Mouse (Mus musculus): ENCODE data around the gene Asb6. TPM values are rescaled to one million over a fixed set of nuclear protein-coding genes. Genes with fewer than 3 reads are reported as not detected.

The Asb6 gene
- total RNA-seq, 2 experiments from 2014 or later: 35.1 to 40.1 TPM

DNA sequence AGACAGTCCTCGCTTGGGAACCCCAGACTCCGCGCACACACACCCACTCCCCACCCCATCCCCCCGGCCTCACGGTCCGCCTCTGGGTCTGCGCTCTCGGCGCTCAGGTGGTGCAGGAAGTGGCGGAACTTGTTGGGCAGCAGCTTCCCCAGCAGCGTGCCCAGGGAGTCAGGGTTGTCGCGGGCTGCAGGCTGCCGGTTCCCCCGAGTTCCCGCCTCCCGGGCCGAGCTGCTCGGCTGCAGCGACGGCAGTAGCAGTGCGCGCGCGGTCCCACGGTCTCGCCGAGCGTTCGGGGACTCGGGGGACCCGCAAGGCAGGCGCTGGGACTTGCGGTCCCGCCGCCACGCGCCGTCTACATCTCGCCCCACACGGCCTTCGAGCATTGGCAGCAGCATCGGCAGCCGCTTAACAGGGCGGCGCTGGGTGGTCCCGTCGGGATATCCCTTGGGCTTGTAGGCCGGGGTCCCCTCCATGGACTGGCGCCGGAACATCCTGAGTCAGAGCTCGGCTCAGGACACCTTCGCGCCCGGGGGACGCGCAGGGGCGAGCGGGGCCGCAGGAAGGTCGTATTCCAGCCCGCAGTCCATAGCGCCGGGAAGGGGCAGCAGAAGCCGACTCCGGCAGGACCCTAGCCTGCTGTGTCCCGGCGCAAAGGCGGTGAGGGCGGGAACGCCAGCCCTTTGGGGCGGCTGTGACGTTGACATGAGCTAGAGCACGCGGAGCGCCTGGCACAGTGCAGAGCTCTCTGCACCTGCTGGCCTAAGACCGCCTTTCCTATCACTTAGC is 28.9 kb downstream of the Asb6 start:
- DNase-seq (ENCODE audit: extremely low spot score in 1 of 2, low spot score in 1 of 2): no peak

DNA sequence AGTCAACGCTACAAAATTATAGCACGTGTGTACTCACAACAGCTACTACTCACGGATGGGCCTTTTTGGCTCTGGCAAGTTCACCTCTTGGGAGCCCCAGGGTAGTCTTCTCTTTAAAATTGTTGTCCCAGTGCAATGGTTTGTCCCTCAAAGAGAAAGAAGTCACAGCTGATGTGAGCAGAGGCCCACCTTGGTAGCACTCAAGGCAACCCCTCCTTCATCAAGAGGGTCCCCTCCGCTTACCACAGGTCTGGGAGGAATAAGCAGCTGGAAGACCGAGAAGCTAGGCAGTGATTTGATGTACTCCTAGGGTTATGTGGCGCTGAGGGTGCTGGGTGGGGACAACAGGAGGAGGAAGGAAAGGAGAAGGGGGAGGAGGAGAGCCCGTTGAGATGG is 29.5 kb downstream of the Asb6 start:
- no peak for DNase-seq (ENCODE audit: extremely low spot score in 1 of 2, low spot score in 1 of 2)

DNA sequence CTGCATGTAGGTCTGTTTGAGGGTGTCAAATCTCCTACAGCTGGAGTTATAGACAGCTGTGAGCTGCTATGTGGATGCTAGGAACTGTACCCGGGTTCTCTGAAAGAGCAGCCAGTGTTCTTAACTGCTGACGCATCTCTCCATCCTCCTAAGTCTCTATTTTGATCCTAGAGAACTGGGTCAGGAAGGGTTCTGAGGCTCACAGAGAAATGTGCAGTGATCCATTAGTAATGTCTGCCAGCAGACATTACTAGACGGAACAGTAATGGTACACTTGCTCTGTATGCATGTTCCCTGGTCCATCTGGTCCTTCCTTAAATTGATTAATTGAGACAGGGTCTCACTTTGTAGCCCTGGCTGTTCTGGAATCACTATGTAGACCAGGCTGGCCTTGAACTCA is 30.7 kb downstream of the Asb6 start:
- DNase-seq (ENCODE audit: extremely low spot score in 1 of 2, low spot score in 1 of 2): no peak

DNA sequence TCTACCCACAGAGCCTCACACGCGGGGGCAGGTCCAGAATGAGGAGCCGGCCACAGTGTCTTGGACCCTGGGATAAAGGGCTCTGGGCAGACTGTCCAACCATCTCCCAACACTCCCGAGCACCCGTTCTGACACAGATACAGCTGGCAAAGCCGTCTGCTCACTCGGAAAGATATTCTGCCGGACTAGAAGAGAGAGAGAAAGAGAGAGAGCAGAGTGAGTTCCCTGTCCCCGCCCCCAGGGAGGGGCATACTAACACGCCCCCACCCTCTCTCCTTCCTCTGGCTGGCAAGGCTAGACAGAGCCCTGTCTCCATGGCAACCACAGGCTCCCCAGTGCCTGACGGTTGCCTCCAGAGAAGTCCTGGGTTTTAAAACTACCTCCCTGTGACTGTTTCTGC is 33.8 kb downstream of the Asb6 start:
- peak; percentile 65 to 66 for DNase-seq (ENCODE audit: extremely low spot score in 1 of 2, low spot score in 1 of 2)

DNA sequence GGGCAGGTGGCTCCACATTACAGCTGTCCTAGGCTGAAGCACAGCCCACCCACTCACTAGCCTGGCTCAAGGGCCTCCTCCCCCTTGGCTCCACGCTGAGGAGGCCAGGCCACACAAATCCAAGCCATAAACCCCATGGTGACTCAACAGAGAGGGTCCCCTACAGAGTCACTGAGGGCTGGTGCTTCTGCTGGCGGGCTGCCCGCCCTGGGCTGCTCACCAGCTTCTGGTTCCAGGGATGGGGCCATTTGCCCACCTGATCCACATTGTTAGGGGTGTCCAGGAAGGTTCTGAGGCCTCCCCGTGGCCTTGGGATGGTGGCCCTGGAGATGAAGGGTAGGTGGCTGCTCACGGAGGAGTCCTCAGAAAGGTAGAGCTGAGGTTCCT is 34.3 kb downstream of the Asb6 start:
- no peak for DNase-seq (ENCODE audit: extremely low spot score in 1 of 2, low spot score in 1 of 2)

DNA sequence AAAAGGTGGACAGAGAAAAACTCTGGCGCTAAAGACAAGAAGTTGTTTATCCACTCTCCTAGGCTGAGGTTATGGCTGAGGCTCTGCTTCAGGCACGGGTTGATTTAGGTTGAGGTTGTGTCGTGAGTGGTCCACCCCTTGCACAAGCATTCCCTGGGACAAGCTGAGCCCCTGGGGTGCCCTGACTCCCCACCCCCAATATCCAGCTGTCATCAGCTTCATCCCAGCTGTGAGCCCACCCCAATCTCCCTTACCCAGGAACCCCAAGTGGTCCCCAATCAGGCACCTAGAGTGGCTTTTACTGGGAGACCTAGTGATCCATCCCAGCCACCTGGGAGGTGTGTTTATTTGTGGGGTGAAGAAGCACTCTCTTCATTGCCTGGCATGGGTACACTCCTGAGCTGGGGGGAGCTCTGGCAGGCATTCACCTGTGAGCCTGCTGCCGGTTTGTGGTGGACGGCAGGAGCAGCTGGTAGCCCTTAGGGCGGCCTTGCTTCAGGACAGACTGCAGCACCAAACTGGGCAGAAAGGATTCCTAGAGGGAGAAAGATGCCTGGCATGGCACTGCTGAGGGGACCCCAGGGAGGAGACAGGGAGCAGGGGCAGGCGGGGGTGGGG is 34.8 kb downstream of the Asb6 start:
- no peak for DNase-seq (ENCODE audit: extremely low spot score in 1 of 2, low spot score in 1 of 2)

DNA sequence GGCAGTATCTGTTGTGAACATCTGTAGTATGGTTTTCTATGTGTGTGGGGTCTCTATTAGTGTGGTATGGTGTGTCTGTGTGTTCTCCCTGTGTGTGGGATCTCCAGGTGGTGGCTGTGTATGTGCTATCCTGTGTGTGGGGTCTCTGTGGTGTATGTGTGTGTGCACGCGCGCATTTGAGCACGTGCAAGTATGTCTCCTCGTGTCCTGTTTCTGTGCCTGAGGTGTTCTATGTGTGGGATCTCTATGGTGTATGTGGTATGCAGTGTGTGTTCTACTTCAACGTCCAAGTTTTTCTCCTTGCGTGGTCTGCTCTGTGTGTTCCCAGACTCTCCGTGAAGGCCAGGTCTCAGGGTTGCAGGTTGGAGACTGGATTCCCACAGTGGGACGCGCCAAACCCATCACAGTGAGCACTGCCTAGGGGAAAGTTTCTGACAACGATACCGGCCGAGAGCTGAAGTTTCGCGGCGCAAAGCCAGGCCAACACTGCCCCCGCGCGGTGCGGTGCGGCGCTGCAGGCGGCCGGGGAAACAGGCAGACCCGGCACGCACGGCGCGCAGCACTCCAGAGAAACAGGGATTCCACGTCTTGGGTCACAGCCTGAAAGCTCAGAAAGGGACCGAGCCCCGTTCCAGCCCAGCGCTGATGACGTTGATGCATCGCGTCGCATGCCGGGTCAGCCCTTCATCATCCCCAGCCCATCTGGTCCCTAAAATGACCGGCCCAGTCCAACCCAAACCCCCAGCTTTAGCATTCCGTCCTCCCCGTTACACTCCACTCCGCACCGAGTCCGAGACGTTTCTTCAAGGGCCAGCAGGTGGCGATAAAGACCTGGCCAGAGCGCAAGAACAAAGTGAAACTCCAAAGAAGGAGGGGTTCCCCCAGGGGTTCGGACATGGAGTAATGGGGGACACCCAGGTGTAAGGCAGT is 35.7 kb downstream of the Asb6 start:
- peak; percentile 100 for DNase-seq (ENCODE audit: extremely low spot score in 1 of 2, low spot score in 1 of 2)

DNA sequence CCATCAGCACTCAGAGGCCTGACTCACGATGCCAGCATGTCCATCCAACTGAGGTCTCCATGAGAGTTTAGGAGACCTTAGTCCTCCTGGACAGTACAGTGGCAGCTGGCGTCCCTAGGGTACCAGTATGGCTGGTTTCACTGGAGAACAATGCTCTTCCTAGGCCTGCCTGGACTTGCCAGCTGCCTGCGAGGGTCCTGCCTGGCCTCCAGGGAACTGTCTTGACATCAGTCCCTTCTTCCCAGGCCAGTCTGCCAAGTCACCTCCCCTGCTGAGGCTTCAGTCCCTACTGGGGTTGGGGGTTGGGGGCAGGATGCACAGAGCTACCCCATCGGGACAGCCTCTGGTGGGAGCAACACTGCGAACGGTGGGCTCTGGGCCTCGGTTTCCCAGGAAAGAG is 38.1 kb downstream of the Asb6 start:
- DNase-seq (ENCODE audit: extremely low spot score in 1 of 2, low spot score in 1 of 2): no peak

DNA sequence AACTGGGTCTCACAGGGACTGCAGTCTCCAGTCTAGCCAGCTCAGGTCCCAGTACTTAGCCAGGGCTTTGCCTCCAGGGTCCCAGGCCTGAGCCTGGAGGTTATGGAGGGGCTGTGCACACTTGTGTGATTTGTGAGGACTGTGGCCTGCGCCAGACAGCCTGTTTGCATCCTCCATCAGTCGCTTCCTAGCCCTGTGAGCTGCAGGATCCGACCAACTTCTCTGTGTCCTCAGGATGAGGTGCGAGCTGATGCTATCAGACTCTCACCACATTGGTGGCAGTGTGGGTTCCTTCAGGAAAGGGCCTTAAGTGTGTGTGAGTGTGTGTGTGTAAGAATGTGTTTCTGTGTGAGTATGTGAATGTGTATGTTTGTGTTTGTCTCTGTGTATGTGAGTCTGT is 42.7 kb downstream of the Asb6 start:
- no peak for DNase-seq (ENCODE audit: extremely low spot score in 1 of 2, low spot score in 1 of 2)

DNA sequence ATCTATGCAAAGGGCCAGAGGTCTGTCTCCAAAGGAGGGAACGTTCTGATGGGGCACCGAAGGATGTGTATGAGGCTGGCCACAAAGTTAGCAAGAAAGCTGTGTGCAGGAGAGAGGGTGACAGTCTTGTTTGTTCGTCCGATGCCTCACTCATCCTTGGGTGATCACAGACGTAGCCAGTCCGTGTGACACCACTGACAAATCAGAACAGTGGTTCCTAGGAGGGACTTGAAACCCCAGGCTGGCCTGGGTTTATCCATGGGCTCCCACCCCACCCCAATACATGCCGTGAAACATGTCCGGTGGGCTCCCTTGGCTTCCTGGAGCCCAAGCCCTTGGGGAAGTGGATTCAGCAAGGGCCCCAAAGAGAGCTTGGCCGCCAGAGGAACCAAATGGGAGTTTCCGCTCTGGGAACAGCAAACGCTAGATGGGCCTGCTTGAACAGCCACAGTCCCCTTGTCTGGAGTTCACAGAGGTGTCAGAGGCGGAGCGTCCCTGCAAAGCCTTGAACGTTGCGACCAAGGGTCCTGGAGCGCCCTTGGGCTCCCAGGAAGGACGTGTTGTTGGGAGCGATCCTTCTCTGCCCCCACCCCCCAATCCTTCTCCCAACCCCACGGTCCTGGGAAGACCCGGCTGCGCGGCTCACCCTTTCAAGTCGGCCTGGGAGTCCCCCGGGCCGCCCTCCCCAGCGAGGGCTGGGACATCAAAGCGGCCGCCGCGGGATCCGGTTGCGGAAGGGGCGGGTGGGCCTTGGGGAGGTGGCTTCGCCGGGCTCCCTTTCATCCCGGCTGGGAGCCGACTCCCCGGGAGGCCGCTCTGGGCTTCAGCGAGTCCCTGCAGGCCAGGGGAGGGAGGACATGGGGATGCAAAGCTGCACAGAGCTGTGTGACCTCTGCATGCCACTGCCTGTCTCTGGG is 45.8 kb downstream of the Asb6 start:
- no peak for DNase-seq (ENCODE audit: extremely low spot score in 1 of 2, low spot score in 1 of 2)

DNA sequence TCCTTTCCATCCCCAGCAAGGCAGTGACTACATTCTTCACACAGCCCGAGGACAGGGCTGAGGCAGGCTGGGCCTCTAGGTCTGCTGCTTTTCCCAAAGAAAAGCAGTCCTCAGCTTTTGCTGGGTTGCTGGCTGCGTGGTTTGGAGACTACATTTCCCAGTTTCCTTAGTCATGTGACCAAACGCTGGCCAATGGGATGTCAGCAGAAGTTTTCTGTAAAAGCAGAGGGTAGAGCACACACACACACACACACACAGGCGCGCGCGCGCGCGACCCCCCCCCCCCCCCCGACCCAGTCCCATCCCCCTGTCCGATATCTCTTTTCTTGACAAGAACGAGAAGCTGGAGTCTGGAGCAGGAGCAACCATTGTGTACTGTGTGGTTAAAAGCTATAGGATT is 46.8 kb downstream of the Asb6 start:
- DNase-seq (ENCODE audit: extremely low spot score in 1 of 2, low spot score in 1 of 2): peak in 1 of 2 experiments; percentile 61

DNA sequence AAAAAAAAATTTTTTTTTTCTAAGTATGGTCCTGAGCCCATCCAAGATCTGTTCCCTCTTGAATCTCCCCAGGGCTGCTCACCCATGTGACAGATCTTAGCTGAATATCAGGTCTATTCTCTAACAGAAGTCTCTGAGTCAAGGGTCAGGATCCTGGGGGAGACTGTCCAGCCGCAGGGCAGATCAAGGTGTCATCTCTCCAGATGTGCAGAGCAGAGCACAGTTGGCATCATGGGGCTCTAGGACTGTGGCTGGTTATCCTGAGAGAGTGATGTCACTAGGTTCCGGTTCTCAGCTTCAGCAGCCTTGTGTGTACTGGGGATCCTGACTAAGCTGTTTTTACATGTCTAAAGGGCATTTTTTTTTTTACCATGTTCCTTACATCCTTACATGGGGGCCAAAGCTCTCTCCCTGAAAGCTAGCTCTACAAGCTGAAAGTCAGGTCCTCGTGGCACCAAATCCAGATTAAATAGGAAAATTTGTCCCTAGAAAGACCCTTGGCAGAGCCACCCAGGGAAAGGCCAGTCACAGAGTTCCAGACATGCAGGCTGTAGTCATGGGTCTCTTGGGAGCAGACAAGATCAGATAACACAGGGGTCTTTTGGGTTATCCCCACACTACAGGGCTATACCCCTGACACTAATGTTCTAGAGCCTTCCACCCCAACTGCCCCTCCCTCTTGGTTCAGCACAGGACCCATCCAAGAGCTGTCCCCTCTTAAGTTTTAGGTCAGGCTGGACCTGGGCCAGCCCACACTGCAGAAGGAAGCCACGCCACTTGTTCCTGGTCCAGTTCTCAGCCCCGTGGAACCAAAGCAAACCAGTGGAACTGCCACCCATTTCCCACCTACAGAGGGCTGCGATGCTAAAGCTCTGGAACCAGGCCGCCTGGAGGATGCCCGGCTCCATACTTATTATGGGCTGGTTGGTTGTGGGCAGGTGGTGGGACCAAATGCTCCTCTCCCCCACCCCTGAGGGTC is 47.5 kb downstream of the Asb6 start:
- DNase-seq (ENCODE audit: extremely low spot score in 1 of 2, low spot score in 1 of 2): no peak

DNA sequence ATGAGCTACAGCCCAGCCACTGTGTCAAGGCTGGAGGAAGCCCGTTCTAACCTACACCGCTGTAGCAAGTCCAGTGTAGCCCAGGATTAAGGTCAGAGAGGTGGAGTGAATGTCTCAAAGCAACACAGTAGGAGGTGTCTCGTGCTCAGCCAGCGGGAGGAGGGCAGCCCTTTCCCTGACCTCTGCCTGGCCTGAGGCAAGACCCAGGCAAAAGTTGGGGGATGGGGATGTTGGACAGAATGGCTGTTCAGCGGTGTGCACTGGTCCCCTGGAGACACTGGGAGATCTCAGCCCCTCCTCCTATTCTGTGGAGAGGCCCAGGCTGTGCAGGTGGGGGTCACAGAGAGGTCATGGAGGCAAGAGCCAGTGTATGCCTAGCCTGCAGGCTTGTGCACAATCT is 50.9 kb downstream of the Asb6 start:
- DNase-seq (ENCODE audit: extremely low spot score in 1 of 2, low spot score in 1 of 2): no peak

DNA sequence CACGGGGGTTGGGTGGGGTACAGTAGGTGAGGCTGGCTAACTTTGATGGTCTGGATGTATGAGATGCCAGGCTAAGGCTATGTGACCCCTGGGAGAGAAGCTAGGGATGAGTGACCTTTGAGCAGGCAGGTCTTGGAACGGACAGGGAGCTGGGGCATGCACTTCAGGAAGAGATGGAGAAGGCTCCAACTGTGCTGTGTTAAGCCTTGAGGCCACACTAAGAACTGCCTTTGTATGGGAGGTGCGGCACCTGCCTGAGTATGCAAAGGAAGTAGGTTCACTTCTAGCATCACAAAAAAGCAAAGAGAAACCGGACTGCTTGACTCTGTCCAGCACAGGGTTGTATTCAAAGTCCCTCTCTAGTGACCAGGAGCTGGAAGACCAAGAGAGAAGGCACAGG is 51.9 kb downstream of the Asb6 start:
- DNase-seq (ENCODE audit: extremely low spot score in 1 of 2, low spot score in 1 of 2): no peak

DNA sequence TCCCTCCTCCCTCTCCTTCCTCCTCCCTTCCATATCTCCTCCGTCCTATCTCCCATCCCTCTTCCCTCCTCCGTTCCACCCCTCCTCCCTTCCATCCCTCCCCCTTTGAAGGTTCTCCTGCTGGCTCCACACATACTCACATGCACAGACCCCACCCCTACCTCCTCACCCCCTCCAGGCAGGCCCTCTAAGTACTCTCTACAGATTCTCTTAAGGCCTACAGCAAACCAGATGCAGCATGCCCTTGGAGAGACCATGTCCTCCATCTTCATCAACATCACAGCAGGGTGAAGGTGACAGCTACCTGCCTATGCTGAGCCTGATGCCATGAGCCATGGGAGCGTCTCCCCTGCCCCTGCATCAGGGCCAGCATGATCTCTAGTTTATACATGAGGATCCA is 52.9 kb downstream of the Asb6 start:
- no peak for DNase-seq (ENCODE audit: extremely low spot score in 1 of 2, low spot score in 1 of 2)

DNA sequence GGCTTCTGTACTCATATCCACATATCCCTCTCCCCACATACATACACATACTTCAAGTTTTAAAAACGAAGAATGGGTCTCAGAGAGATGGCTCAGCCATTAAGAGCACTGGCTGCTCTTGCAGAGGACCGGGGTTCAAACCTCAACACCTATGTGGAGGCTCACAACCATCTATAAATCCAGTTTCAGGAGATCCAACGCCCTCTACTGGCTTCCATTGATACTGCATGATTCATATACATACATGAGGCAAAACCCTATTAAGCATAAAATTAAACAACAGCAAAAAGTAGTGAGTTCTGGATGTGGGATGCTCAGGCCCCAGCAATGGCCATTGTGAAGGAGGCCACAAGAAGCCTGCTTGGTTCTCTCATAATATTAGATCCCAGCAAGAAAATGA is 54.2 kb downstream of the Asb6 start:
- DNase-seq (ENCODE audit: extremely low spot score in 1 of 2, low spot score in 1 of 2): no peak

DNA sequence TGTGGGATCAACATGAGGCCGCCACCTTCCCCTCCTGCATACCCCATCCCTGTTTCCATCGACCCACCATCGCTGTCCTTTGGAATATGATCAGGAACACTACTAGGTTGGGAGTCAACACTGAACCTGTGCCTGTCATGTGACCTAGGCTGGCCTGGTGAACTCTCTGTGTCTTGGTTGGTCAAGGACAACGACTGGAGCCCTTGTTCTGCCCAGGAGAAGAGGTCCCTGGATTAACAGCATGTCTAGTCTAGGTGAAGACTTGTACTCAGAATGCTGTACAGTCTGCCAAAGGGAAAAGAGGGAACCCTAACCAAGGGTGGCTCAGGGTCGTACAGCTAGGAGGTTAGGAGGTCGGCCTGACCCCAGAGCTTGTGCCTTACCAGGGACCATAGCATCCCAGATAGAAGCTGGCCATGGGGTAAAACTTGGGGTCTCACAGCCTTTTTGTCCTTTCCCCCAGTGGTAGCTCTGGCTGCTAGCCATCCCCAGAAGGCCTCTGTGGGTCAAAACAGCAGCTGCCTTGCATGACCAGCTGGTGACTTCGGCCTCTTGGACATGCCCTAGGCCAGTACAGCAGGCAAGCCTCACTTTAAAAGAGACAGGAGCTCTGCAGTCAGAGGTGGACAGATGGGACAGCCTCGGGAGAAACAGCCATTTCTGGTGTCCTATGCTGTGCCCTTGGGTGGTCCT is 56.7 kb downstream of the Asb6 start:
- DNase-seq (ENCODE audit: extremely low spot score in 1 of 2, low spot score in 1 of 2): no peak

All from layer of hippocampus, postnatal 25 days (tissue).